Mouse (Mus musculus): ENCODE results near the gene Sema3a.

Gene Sema3a

DNA sequence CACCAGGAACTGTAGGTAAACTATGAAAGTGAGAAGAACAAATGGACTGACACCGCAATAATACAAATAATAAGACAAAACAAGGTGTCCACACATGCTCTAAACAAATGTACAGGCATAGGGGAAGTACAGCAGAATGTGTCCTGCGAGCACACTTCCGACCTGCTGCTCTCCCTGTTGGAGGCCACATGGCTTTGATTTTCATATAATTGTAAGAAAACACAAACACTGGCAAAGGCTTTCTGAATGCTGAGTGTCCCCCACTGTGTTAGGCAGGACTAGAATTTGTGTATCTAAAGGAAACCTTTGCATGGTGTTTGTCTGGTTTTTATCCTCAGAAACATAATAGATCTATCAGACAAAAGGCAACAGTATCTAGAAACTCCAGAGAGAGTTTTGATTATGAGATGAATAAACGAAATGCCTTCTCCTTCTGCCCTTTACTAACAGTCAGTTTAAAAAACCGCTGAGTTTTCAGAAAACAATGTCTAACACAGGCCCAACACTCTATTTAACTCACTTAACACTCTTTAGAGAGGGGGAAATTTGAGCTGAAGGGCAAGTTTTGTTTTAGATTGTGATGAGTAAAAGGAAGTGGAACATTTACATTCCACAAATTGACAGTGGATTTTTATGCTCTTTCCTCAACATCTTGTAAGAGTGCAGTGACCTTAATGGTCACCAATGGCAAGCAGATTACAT lies 193.7 kb downstream of the Sema3a start:
- in situ Hi-C loops (cut with MboI, MseI): no loop called here

DNA sequence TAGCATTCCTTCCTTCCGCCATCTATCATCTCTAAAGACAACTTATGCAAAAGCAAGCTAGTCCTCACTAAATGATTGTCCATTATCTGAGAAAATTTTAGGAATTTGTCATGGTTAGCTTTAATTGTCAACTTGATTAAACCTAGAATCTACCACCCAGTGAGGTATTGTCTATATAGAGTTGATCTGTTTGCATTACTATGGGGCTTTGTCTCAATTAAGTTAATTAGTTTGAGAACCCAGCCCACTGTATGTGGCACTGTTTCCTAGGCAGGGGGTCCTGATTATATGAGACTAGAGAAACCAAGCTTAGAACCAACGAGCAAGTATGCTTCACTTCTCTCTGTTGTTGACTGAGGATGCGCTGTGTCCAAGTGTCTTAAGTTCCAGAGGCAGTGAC lies 194.9 kb downstream of the Sema3a start:
- in situ Hi-C loops (cut with MboI, MseI): no loop called here

DNA sequence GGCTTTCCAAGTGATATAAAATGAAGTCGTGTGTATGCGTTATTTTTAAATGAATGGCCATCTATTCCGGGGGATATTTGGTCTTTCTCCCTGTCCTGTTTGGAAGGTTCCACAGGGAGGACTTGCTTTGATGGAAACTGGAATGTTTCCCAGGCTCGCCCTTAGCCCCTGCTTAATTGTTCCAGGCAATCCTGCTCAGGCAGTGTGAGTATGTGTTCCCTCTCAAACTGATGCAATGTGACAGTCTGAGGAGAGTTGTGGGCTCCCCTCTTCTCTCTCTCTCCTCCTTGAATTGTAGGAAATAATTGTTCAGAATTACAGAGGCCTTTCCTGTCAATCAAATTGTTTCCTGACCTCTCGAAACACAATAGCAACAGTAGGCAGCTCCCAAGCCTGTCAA lies 202.1 kb downstream of the Sema3a start:
- in situ Hi-C loops (cut with MboI, MseI): no loop called here

DNA sequence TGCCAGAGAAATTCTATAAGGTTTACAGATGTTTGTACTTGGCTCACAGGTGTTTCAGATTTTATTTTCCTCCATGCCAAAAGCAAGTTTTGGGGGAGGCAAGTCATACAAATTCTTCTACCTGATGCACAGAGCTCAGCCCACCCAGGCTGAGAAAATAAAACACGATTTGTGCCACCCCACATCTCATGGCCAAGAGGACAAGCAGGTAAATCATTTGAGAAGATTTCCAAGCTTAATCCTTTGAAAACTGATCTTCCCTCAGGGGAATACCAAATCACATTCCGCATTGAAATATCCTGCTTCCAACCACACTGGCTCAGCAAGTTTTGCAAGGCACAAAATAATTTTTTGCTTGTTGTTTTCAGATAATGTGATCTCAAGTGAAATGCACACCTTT lies 206.2 kb downstream of the Sema3a start:
- in situ Hi-C loops (cut with MboI, MseI): no loop called here

DNA sequence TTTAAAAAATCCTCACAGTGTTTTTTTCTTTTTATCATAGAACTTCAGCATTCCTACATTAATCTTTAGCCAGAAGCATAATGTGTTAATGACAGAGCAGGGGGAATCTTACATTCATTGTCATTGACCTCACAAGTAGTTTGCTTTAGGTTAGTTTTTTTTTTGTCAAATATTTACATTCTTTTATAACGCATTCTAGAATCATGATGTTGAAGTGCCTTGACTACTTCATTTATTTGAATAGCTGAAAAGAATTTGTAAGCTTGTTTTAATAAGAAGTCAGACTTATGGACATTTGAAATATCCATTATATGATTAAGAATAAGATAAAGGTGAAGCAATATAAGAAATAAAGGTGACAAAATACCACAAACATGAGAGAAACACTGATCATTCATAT lies 212.5 kb downstream of the Sema3a start:
- in situ Hi-C loops (cut with MboI, MseI): no loop called here

DNA sequence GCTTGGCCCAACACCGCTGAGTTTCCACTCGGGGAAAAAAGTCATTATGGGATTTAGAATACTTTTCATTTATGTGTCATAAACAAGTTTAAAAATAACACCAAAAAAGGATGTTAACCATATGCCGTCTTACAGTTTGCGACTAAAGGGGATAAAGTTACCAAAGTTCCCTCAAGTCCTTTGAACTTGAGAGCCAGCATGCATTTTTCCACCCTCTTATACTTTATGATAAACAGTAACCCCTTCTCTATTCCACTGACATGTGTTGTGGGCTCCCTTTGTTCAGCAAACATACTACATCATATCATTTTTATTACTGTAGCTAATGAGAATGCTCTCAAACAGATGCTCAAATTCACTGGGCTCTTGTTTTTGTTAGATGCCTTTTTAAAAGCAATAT lies 221.9 kb downstream of the Sema3a start:
- in situ Hi-C loops (cut with MboI, MseI): no loop called here

DNA sequence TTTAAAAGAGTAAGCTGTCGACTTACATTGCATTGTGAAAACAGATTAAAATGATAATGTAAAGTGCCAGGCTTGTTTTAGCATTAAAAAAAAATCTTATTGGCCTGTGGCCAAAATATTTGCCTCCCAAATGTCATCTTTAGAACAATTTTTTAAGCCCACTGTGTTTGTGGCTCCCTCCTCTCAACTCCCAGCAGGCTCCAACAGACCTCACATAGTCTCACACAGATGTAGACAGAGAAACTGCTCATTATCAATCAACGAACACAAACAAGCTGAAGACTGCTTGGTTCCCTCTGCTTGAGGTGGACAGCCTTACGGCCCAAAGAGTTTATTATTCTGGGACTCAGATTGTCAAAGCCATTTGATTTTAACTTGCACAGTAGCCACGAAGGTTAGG lies 226.4 kb downstream of the Sema3a start:
- in situ Hi-C loops (cut with MboI, MseI): no loop called here

DNA sequence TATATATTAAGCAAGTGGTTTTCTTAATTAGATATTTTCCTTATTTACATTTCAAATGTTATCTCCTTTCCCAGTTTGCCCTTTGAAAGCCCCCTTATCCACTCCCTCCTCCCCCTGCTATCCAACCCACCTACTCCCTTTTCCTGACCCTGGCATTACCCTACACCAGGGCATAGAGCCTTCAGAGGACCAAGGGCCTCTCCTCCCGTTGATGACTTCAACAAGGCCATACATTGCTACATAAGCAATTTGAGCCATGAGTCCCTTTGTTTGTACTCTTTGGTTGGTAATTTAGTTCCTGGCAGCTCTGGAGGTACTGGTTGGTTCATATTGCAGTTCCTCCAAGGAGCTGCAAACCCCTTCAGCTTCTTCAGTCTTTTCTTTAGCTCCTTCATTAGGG lies 227.8 kb downstream of the Sema3a start:
- in situ Hi-C loops (cut with MboI, MseI): no loop called here

DNA sequence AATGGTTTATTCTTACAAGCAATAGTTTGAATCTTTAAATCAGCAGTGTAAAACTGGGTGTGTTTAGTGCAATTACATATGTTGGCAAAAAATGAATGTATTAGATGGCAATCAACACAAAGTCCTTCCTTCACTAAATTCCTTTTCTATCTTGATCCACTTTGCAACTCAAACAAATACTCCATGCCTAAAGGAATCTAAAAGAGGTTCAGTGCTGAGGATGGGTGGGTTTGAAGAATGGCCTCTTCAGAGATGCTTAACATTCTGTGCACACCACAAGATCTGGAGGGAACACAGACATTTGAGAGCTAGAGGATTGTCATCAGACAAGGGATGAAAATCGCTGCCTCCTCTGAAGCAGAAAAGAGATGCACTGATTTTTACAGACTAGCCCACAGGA lies 228.3 kb downstream of the Sema3a start:
- in situ Hi-C loops (cut with MboI, MseI): no loop called here

DNA sequence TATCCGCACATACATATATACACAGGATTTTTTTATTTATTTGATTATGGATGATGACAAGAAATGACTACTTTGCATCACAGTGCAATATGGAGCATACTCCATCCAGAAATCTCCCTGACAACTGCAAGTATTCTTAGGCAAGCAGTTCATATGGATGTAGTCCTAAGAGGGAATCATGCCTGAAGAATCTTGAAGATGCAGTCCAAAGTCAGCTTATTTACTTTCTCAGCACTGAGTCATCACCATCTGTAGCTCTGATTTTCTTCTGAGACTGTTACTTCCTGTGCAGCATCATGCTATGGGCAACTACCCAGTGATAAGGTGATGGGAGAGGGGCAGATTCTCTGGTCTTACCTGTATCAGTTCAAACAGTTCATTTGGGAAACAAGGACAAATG lies 229.7 kb downstream of the Sema3a start:
- in situ Hi-C loops (cut with MboI, MseI): no loop called here

DNA sequence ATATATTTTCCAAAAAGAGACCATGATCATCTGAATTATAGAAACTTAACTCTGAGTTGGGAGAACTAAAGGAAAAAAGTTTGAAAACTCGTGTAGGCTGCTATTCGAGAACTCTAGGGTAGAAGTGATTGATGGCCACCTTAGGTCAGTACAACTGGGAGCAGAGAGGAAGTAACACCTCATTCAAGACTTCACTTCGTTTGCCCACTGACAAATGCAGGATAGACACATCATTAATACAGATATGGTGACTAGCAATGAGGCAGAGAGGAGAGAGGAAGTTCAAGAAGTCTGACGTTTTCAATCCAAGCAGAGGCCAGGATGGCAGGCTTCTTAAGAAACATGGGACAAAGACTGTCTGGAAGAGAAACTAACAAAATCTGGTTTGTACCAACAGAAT lies 233.6 kb downstream of the Sema3a start:
- in situ Hi-C loops (cut with MboI, MseI): no loop called here

DNA sequence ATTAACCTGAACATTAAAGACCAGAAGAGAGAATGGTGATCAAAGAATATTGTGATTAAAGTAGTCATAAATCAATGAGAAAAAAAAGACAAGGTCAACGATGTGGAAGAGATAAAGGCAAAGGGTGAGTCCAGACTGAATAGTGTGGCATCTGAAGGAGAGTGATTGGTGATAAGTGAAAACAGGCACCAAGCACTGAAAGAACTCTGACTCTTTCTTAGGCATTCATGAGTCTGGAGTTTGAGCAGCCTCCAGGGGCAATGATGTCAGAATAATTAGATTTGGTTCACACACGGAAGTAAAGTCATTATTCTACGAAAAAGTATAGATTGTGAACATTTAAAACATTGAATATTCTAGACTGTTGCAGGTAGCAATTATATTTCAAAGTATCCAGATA lies 235.5 kb downstream of the Sema3a start:
- in situ Hi-C loops (cut with MboI, MseI): no loop called here

DNA sequence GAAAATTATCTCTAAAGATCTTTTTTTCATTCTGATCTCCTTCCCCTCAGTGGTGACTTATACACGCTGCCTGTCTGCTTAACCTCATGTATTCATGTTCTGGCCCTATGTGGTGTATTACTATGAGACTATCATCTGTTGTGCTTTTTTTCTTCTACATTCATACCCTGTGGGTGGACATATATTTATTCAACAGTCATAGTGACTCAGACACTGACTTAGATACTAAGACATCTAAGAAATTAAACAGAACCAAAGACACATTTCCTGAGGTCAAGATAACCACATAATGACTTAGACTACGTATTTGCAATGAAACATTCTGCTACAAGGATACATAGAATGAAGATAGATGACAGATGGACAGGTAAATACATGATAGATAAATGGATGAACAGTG lies 239.9 kb downstream of the Sema3a start:
- in situ Hi-C loops (cut with MboI, MseI): no loop called here

DNA sequence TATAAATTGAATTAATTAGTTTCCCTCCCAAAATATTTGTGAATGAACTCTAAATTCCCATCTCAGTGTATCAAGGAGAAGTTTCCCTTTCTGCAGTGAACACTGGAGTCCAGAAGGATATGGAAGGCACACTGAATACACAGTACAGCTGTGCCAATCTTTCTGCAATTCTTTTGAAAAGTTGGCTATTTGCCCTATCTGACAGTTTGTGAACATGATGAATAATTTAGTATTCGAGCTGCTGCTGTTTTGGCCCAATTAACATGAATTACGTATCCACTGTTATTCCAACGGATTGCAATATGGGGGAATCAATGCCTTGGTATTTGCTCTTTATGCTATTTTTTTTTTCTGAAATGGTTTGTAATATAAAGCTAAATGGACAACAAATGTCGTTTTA lies 254.0 kb downstream of the Sema3a start:
- in situ Hi-C loops (cut with MboI, MseI): no loop called here

DNA sequence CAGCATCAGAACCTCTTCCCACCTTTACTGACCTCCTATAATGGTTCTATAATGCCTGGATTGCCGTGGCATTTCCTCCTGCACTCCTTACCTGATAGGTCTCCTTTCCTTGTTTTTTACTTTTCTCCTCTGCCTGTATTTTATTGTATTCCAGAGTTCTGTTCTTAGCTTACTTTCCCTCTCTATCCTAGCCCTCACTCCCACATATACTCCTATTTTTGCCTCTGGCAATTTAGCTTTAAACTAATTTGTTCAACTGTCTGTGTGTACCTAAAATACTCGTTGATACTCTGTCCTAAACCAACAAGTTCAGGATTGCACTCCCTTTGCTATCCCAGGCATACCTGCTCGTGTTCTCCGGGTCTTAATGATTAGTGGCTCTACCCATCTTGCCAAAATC lies 258.8 kb downstream of the Sema3a start:
- in situ Hi-C loops (cut with MboI, MseI): no loop called here

DNA sequence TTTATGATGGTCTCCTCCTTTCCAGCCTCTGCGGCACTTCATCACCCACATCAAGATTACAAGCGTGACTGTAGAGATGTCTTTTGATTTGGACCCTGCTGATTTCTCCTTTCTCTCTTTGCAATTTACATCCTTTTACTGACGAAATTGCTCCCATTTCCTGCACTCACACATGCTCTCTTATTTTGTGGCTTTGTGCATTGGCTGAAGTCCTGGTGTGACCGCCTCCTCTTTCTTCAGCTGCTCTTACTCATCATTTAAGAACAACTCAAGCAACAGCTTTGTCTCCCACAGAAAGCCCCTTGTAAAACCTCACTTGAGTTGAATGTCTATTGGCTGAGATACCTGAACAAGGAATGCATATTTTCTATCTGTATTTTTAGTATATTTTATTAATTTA lies 259.5 kb downstream of the Sema3a start:
- in situ Hi-C loops (cut with MboI, MseI): no loop called here

DNA sequence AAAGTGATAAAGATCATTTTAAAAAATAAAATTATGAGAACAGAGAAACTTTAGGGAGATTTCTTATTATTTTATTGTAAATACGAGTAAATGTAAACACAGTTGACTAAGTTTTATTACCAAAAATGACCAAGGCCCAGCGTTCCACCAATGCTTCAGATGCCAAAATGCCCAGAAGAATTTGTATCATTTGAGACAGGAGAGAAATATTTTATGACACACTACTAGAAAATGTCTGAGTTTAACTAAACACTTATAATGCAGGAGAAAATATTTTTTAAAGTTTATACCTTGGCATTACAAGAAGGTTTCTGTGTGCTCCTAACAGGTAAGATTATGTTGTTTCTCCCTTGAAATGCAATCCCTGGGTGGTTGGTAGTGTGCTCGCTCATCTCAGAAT lies 261.4 kb downstream of the Sema3a start:
- in situ Hi-C loops (cut with MboI, MseI): no loop called here

DNA sequence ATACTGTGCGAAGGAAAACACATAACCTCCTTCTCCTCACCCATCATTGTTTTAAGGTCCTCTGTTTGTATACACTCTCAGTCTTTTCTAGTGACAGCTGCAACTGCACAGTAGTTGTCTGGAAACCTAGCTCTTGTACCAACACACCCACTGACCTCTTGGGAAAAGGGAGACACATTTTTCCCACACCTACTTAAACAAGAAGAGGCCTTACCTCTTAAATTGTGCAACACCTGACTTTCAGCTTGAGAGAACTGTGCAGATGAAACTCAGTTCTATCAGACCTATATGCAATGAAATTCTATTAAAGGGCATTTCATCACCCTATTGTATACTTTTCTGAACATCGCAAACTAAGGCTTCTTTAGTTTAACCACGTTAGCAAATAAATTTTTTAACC lies 262.5 kb downstream of the Sema3a start:
- in situ Hi-C loops (cut with MboI, MseI): no loop called here

DNA sequence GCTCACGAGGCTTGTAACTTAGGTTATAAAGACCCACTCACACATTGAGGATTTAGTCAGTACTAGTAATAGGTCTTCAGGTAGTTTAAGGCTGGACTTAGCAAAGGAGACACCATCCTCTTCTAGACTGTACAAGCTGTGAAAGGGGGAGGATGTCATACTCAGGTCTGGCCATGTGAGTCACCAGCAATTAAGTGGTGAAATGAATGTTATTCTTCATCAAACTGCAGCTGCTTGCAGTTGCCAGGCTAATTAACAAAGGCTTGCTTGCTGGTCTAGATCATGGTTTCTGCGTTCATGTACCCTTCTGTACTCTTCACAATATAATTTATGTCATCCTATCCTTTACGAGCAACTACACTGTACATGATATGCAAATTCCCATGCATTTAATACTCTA lies 264.8 kb downstream of the Sema3a start:
- in situ Hi-C loops (cut with MboI, MseI): no loop called here

DNA sequence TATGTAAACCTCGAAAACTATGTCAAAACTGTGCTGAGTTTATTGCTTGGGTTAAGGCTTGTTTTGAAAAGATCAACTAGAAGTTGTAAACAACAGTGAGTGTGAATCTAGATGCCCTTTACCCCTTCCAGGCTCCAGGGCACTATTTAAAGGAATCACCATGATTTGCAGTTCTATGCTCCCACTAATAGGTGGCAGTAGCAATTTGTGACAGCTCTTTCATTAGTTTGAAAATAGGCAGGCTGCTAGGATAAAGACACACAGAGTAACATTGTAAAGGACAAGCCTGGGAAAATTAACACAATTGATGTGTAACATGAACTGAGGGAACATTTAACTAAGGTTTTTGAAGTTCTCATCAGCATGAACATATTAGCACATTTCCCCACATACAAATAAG lies 280.2 kb downstream of the Sema3a start:
- in situ Hi-C loops (cut with MboI, MseI): no loop called here

DNA sequence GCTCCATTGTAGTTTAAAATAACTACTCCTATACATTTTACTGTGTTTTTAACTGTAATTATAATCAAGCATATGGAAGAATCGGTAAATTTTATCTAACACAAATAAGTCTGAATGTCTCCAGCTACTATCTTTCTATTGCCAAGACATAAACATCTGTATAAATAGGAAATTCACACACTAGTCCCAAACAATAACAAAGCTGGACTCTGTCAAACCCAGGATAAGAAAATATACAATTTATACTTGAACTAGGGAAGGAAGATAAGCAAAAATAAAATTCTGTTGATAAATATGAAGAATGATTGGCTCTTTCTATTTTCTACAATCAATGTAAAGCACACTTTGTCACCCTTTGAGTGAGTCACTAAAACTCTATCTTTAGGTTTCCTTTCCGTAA lies 280.9 kb downstream of the Sema3a start:
- in situ Hi-C loops (cut with MboI, MseI): no loop called here

DNA sequence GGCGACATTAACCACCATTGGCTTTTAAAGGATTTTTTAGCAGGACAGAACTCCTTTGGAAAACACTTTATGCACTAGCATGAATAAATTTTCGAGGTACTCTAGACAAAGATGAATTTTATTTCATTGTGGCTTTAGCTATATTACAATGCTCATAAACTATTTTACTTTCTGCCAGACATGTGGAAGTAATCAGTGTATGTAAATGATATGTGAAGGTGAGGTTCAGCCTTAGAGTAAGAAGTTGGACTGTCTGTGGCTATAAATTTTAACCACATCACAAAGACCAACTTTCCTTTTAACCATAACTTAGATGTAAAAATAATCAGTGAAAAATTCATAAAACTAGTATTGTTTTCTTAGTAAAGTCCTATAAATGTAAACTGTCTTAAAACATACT lies 286.7 kb downstream of the Sema3a start:
- in situ Hi-C loops (cut with MboI, MseI): no loop called here

DNA sequence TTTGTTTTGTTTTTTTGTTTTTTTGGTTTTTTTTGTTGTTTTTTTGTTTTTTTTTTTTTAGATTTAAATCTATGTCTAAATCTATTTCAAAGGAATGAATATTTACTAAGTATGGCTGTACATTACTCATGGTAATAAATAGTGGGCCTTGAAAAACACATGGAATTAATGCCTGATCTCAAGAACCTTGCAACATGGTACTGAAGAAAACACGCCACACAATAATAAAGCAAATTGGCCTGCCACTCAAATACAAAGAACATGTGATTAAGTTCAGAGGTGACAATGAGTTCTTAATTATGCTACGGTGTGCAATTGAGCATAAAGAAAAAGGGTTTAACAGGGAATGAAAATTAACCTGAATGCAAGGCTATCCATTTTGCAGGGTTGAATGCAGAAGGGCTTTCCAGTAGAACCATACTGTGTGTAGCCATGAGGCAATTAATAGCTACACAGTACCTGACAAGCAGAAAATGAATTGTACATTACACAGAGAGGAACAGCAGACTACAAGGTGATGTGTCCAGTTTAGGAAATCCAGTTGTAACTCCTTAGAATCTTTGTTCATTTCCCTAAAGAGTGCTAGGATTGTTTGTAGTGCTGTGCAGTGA lies 288.8 kb downstream of the Sema3a start:
- in situ Hi-C loops (cut with MboI, MseI): no loop called here
